Mouse (Mus musculus) liver, adult 2 months (tissue): ENCODE measurements at regions not wholly inside any gene's neighbourhood (a gene's known extent, or its start where the extent isn't known, plus 50 kb on each side); places are given as distances from the start of the nearest gene placed in this dataset.

ENCODE experiments used
- DNase-seq: peaks from one replicate; pipeline ENCODE4 v3.0.0-alpha.2; 2011; ENCODE audit warnings: low read depth, low spot score; ENCODE audit errors: extremely low read depth
- H3K27ac ChIP-seq: fragments of 200-500 bp; replicated peaks from 2 replicates; pipeline ENCODE4 v1.5.1; 2012; ENCODE audit warnings: low read depth, mild to moderate bottlenecking, control low read depth, inconsistent platforms, low read length; ENCODE audit not compliant: insufficient read depth
- H3K27me3 ChIP-seq: fragments of 200-500 bp; 2 replicates; pipeline ENCODE4 v1.6.1; 2012; ENCODE audit warnings: mild to moderate bottlenecking, moderate library complexity, low read length, inconsistent platforms; ENCODE audit not compliant: control insufficient read depth, insufficient read depth
- H3K36me3 ChIP-seq: fragments of 200-500 bp; 2 replicates; pipeline ENCODE4 v1.6.1; 2012; ENCODE audit warnings: low read length, inconsistent platforms; ENCODE audit not compliant: control insufficient read depth, insufficient read depth
- H3K4me1 ChIP-seq: fragments of 200-500 bp; 2 replicates; pipeline ENCODE4 v1.6.1; 2011; ENCODE audit warnings: low read length; ENCODE audit not compliant: control insufficient read depth, insufficient read depth
- H3K4me3 ChIP-seq: fragments of 200-500 bp; 2 replicates; pipeline ENCODE4 v1.5.1; 2011; ENCODE audit warnings: low read depth, mild to moderate bottlenecking, control low read depth, low read length, moderate library complexity; ENCODE audit not compliant: insufficient read depth
- H3K79me2 ChIP-seq: fragments of 200-500 bp; 2 replicates; pipeline ENCODE4 v1.6.1; 2012; ENCODE audit warnings: inconsistent platforms, mild to moderate bottlenecking, low read length, moderate library complexity; ENCODE audit not compliant: control insufficient read depth, insufficient read depth
- H3K9ac ChIP-seq: fragments of 200-500 bp; 2 replicates; pipeline ENCODE4 v1.6.1; 2012; ENCODE audit warnings: low read depth, mild to moderate bottlenecking, control low read depth, inconsistent platforms, low read length
- CTCF ChIP-seq: fragments of 200-500 bp; IDR thresholded peaks from 2 replicates; pipeline ENCODE4 v1.5.1; 2011; ENCODE audit warnings: low read depth, low read length, control low read depth
- POLR2A ChIP-seq: fragments of 200-500 bp; IDR thresholded peaks from 2 replicates; pipeline ENCODE4 v1.6.1; 2011; ENCODE audit warnings: low read length, control low read depth; ENCODE audit not compliant: insufficient read depth; ENCODE audit errors: extremely low read depth
- WGBS: fragments of 180-500 bp; shearing (Covaris S2); methylation state at CpG from one replicate; pipeline ENCODE4 v1.1.7; 2018; 5-methylcytosine and 5-hydroxymethylcytosine counted together

DNA sequence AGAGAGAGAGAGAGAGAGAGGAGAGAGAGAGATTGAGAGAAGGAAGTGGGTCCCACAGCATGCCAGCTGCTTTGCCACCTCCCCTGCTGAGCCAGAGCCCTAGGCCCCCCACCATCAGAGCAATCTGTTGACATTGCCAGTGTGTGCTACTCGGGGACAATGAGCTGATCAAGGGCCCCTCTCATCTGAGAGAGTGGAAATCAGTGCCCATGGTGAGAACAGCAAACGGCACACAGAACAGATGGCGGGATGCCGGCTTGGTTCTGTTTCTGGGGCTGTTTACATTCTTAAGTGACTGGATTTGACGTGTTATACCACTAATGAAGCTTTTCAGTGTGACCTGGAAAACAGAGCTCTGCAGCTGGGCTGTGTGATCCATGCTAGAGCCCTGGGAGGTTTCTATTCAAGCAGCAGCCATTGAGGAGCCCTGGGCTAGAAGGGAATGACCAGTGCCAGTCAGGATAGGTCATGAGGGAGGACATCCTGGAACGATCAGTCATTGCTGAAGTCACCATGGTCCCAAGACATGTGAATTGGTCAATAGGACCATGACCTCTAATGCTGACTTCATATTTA is 296.0 kb downstream of the Irx2 start:
- Histone ChIP-seq H3K36me3 (no peaks in the 10 kb centered on the region), H3K79me2 (no peaks in the 10 kb centered on the region), H3K4me3 (no peak overlapping the region), H3K27me3 (no peaks in the 10 kb centered on the region), H3K4me1 (no peaks in the 10 kb centered on the region), H3K9ac (no peak overlapping the region), H3K27ac (no peak overlapping the region)
- DNase-seq = no peak
- no peak for TF ChIP-seq CTCF
- no peak for TF ChIP-seq POLR2A
- 20% methylated on average over 6 of the region's 6 CpGs for WGBS

DNA sequence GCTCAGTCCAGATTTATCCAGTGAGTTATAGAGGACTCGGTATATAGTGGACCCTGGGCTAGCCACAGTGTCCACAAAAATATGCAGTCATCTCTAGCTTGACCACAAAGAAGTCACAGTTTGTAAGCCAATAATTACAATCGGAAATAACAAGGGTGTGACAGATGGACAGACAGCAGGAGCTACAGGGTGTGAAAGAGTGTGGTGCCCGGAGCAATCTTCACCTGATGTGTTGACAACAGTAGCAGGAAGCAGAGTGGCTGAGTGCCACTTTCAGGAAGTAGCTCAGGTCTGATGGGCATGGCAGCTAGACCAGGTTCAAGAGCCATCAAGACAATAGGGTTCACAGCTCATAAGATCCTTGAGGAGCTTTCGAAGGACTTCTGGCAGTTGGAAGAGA is 308.6 kb downstream of the Irx2 start:
- DNase-seq = no peak
- 77% methylated on average over 4 of the region's 4 CpGs for WGBS
- H3K36me3 ChIP-seq = no peaks in the 10 kb centered on the region
- no peak overlapping the region for H3K4me3 ChIP-seq
- no peak overlapping the region for H3K27ac ChIP-seq
- no peak for TF ChIP-seq POLR2A
- TF ChIP-seq CTCF = no peak
- no peak overlapping the region for H3K9ac ChIP-seq
- no peaks in the 10 kb centered on the region for H3K4me1 ChIP-seq
- H3K27me3 ChIP-seq = no peaks in the 10 kb centered on the region
- H3K79me2 ChIP-seq = no peaks in the 10 kb centered on the region

DNA sequence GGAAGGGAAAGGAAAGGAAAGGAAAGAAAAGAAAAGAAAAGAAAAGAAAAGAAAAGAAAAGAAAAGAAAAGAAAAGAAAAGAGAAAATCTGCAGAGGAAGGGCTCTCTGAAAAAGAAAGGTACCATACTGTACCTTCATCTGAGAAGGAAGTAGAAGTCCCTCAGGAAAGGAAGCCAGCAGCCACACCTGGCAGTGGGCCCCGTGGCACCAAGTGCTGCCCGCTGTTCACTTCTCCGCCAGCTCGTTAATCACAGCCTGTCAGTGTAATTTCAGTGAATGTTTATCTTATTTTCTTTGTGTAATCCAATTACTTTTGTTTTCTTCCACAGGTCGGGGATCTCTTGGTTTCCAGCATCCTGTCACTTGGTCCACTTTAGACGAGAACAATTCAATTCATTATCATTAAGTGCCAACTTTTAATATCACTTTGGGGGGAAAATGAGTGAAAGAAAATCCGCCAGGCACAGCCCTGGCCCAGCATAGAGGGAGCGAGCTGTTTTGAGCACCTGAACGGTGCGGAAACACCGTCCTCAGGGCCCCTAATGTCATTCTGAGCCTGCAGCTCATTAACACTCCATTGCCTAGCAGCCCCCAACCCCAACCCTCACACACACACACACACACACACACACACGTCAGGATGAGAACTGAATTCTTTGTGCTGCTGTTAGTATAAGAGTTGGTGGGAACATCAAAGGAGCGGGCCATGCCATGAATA is 309.7 kb downstream of the Irx2 start:
- H3K27ac ChIP-seq = no peak overlapping the region
- no peaks in the 10 kb centered on the region for H3K4me1 ChIP-seq
- TF ChIP-seq CTCF (no peak), POLR2A (no peak)
- H3K27me3 ChIP-seq = no peaks in the 10 kb centered on the region
- H3K36me3 ChIP-seq = no peaks in the 10 kb centered on the region
- no peak overlapping the region for H3K4me3 ChIP-seq
- H3K9ac ChIP-seq = no peak overlapping the region
- no peaks in the 10 kb centered on the region for H3K79me2 ChIP-seq
- DNase-seq = no peak
- WGBS = 55% methylated on average over 13 of the region's 13 CpGs

DNA sequence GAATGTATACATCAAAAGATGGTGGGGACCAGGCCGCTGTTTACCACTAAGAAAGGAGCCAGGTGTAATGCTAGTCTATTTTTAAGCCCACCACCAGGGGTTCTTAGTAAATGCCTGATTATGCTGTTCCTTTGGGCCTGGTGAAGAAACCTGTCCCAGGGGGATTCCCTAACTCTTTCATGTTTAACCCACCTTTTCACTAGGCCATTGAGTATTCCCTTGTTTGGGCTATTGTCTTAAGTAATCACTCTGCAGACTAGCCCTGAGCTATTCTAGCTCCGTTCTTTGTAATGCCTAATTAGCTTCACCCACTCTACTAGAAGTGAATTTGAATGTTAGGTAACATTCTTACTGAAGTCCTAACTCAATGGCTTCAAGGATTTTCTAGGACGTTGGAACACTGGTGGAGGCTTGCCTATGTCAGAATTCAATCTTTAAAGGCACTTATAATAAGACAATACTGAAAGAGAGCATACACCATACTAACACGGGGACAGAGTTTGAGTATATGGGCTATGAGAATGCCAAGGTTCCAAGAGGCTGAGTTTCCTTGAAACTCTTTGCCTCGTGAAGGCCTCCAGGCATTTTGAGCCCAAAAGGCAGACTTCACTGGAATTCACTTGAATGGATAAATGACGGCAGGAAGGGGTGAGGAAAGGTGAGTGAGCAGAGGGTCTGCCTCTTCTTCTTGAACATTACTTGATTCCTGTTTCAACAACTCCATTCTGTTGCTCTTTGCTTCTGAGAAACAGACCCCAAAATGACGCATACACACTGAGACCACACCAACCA is 312.7 kb upstream of the Irx4 start:
- H3K27me3 ChIP-seq = no peaks in the 10 kb centered on the region
- no peak for TF ChIP-seq CTCF
- TF ChIP-seq POLR2A = no peak
- no peak for DNase-seq
- no peaks in the 10 kb centered on the region for H3K79me2 ChIP-seq
- H3K9ac ChIP-seq = no peak overlapping the region
- no peaks in the 10 kb centered on the region for H3K36me3 ChIP-seq
- H3K4me3 ChIP-seq = no peak overlapping the region
- H3K27ac ChIP-seq = no peak overlapping the region
- H3K4me1 ChIP-seq = no peaks in the 10 kb centered on the region
- 65% methylated on average over 7 of the region's 7 CpGs for WGBS

DNA sequence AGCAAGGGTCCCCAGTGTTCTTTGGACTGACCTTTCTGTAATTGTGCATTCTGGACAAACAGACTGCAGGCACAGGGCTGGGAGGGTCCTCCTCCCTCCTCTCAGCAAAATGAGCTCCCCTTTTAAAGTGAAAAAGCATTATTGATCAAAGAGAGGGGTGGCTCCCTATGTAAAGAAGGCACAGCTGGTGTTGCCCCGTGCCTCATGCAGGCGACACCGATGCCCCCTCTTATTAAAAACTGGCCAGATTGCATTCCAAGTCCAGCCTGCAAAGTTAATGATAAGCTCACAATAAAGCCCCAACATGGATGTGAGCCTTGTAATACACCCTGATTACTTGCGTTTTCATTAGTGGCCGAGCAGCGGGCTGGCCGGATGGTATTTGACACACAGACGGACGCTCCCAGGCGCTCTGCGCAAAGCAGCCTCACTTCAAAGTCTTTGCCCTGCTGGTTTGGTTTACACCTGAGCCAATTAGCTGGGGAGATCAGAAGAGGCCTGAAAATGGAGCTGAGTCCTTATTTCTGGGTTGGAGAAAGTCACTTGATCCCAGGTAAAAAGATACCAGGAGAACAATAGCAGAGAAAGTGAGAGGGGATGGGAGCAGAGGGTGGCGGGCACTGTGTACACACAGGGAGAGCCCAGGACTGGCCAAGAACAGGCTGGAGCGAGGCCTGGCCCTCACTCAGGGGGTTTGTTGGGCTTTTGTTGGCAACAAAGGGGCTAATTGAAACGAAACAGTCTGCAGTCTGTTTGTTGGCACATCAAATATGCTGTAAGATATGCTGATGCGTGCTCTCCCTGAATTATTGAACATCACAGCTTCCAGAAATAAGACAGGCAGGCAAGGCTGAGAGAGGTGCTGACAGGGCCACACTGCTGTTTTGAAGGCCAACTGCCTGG is 301.4 kb upstream of the Irx4 start:
- Histone ChIP-seq H3K79me2 (no peaks in the 10 kb centered on the region), H3K4me3 (no peak overlapping the region), H3K9ac (no peak overlapping the region), H3K27ac (no peak overlapping the region), H3K4me1 (no peaks in the 10 kb centered on the region), H3K36me3 (no peaks in the 10 kb centered on the region), H3K27me3 (no peaks in the 10 kb centered on the region)
- TF ChIP-seq POLR2A (no peak), CTCF (no peak)
- 17% methylated on average over 15 of the region's 15 CpGs for WGBS
- DNase-seq = no peak
